Mouse (Mus musculus): ENCODE data around the gene Plac9a. TPM values are rescaled to one million over a fixed set of nuclear protein-coding genes. Genes with fewer than 3 reads are reported as not detected.

Plac9a gene
- polyA plus RNA-seq (2012; rRNA removed) = not detected in 2 replicates

DNA sequence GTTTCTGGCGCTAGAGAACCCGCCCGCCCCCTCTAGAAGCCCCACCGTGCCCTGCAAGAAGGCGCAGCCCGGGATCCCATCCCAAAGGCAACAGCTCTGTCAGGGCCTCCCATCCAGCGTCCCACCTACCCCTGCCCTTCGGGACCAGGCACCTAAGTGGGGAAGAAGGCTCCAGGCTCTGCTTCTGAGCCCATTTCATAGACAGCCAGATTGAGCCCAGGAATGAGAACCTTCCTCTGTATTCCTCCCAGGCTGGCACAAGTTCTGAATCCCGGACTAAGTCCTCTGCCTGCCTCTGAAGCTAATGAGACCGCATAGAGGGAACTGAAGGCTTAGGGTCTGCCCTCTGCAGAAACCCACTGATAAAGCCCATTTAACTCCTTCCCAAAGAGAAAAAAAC lies at the start of gene Plac9a:
TSS of gene Plac9a (minus strand) at position 101 of the 400 bp plus-strand sequence.

DNA sequence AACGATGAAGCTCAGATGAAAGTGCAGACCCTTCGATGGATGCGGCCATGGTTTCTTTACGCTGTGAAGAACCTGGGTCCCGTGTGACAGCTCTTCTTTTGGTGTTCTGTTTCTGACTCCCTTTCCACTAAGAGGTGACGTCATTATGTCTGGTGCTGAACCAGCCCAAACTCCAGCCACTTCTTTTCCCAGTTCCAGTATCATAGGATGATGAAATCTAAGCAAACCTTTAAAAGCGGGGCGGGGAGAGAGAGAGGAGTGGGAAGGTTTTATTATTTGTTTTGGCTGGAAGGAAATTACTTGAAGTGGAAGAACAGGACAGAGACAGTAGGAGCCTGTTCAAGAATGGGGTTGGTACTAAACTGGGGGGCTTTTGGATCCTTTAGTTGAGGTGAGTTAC lies 35.1 kb upstream of the Plac9a start, which contains the start of gene Cphx1:
TSS of gene Cphx1 (plus strand) at position 301 of the 400 bp plus-strand sequence.

DNA sequence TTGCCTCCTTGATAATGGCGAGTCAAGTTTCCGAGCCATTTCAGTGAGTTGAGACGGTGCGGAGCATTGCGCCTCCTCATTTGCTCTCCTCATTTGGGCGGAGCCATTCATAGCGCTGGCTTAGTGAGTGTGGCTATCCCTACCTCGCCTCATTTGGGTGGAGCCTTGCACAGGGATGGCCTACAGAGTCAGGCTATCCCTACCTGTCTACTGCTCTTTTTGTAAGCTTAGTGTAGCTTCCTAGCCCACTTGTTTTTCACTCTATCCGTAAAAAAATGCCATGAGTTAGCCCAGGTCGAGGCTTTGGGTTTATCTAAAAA lies 24.6 kb upstream of the Plac9a start, which contains the start of gene Tmem254a:
TSS of gene Tmem254a (minus strand) at position 111 of the 320 bp plus-strand sequence.

DNA sequence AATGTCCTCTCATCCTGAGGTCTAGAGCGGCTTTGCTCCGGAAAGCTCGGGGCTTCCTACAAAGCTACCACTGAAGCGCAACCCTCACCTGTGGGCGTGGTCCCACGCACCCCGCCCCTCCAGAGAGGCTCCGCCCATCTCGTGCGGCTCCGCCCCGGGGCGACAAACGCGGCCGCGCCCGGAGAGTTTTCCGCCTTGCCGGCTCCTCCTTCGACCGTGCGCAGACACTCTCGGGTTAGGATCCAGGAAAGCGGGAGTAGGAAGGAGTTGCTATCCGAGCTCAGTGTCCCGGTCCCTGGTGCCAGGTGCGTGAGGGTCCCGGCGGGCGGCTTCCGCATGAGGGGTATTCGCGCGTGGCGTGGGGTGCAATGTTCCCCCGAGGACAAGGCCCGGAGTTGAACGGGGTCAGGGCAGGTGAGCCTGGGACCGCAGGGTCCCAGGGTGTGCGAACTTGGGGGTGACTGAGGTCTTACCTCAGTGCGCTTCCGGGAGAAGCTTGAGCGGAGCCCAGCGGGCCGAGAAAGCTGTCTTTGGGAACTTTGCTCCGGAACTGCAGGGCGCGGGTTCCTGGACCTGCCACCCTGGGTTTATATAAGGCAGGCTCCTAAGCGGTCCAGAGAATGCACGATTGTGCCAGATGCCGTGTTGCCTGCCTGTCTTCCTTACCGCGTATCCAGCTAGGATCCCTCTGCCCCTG lies 60.8 kb downstream of the Plac9a start, which contains the start of gene Anxa11:
TSS of gene Anxa11 (plus strand) at position 166 of the 697 bp plus-strand sequence.

Other genes with a start within 250 kb of the Plac9a start
- 43.6 and 59.6 TPM in 2 replicates for gene Ppif, start 208.9 kb downstream of the Plac9a start, polyA plus RNA-seq (2012; rRNA removed)
- gene Zcchc24, start 134.1 kb downstream of the Plac9a start, polyA plus RNA-seq (2012; rRNA removed) = 14.6 and 29.2 TPM in 2 replicates
- 2.9 and 4.5 TPM in 2 replicates for gene Anxa11, start 60.9 kb downstream of the Plac9a start, polyA plus RNA-seq (2012; rRNA removed)
- gene Tmem254a, start 24.6 kb upstream of the Plac9a start, polyA plus RNA-seq (2012; rRNA removed) = 0.94 and 2.0 TPM in 2 replicates
- not detected in 2 replicates for gene Cphx1, start 35.2 kb upstream of the Plac9a start, polyA plus RNA-seq (2012; rRNA removed)
- 17.3 and 17.5 TPM in 2 replicates for gene Duxbl1, start 75.5 kb upstream of the Plac9a start, polyA plus RNA-seq (2012; rRNA removed)
- 1.1 and 1.2 TPM in 2 replicates for gene Gm9780, start 139.6 kb upstream of the Plac9a start, polyA plus RNA-seq (2012; rRNA removed)
- 0.07 and 1.7 TPM in 2 replicates for gene Tmem254c, start 164.3 kb upstream of the Plac9a start, polyA plus RNA-seq (2012; rRNA removed)
- not detected in 2 replicates for gene Cphx2, start 178.4 kb upstream of the Plac9a start, polyA plus RNA-seq (2012; rRNA removed)
- gene Cphx3, start 179.2 kb upstream of the Plac9a start, polyA plus RNA-seq (2012; rRNA removed) = not detected in 2 replicates
- gene Duxbl2, start 215.2 kb upstream of the Plac9a start, polyA plus RNA-seq (2012; rRNA removed) = not detected in 2 replicates